Mouse (Mus musculus): Measurements from ENCODE around the gene Ints6l. TPM values are rescaled to one million over a fixed set of nuclear protein-coding genes. Genes with fewer than 3 reads are reported as not detected.
A peak's percentile ranks its signal among the peaks of the same experiment; 100 is the strongest.
"Not testable (repeated sequence)": the region's sequence is repeated elsewhere in the genome, so short reads cannot be mapped to it uniquely, and the experiment has no call there.

Ints6l gene
- polyA plus RNA-seq, 1 experiment = 74.6 TPM

DNA sequence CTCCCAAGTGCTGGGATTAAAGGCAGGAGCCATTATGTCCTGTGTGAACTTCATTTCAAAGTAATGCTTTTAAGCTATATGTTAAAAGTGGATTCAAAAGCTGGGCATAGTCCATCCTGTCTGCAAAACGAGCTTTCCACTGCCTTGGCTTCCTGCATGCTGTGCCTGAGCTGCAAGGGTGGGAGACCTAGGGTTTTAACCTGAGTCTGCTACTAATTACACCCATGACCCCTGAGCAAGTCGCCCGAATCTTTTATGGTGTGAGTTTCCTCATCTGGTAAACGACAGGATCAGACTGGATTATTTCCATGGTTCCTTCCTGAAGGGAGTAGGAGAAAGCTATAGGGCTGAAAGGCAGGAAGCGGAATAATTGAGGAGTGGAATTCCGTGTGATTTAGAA is 13.8 kb downstream of the Ints6l start:
- Histone ChIP-seq H3K27me3 (ENCODE audit: control insufficient read depth, insufficient read depth, low read length) (no peaks in the 10 kb centered on the region), H3K27ac (ENCODE audit: insufficient read depth, low read length) (no peak overlapping the region), H3K4me3 (replicated peaks; ENCODE audit: insufficient read depth, low read depth, low read length) (no peak overlapping the region), H3K4me1 (ENCODE audit: control insufficient read depth, insufficient read depth, low read length) (no peaks in the 10 kb centered on the region)
- no peak for TF ChIP-seq CTCF (IDR thresholded peaks at IDR 0.05; ENCODE audit: borderline replicate concordance, insufficient read depth, low read depth, low read length)
- no peak for TF ChIP-seq POLR2A (IDR thresholded peaks at IDR 0.05; ENCODE audit: borderline replicate concordance, insufficient read depth, low read length)
- WGBS = 74% methylated on average over 6 of the region's 6 CpGs
- DNase-seq = no peak

DNA sequence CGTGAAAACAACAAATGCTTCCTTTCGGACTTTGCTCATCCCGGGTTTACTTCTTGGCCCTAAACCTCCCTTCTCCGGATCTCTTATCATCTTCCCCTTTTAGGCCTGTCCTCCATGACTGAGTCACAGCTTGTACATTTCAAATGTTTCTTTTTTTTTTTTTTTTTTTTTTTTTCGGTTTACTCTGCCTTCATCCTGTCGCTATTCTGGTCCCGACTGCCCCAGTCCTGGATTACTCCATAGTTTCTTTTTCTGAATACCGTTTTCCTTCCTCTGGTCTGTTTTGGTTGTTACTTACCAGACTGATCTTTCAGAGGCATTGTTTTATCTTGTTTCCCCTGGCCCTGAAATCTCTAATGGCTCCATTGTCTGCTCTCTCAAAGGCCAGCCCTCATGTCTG is 19.4 kb downstream of the Ints6l start:
- TF ChIP-seq POLR2A (IDR thresholded peaks at IDR 0.05; ENCODE audit: borderline replicate concordance, insufficient read depth, low read length) (no peak), CTCF (IDR thresholded peaks at IDR 0.05; ENCODE audit: borderline replicate concordance, insufficient read depth, low read depth, low read length) (no peak)
- DNase-seq = no peak
- H3K4me3 ChIP-seq (replicated peaks; ENCODE audit: insufficient read depth, low read depth, low read length) = no peak overlapping the region
- no peak overlapping the region for H3K27ac ChIP-seq (ENCODE audit: insufficient read depth, low read length)
- no peaks in the 10 kb centered on the region for H3K27me3 ChIP-seq (ENCODE audit: control insufficient read depth, insufficient read depth, low read length)
- WGBS = 70% methylated on average over 8 of the region's 8 CpGs
- H3K4me1 ChIP-seq (ENCODE audit: control insufficient read depth, insufficient read depth, low read length) = no peaks in the 10 kb centered on the region

DNA sequence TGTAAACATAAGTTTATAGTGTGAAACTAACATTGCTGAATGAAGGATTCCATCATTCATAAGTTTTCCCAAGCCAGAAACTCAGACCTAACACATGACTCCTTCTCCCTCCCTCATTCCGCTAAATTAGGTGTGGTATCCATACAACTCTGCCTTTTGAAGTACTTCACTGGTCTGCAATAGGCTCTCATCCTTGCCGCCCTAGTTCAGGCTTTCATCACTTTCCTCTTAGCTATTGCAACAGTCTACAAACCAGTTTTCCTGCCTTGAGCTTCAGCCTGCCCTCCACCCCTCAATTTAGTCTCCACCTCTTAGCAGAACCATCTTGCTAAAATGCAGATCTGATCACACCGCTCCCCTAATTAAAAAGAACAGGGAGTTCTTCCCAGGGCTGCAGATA is 22.9 kb downstream of the Ints6l start:
- Histone ChIP-seq H3K27ac (ENCODE audit: insufficient read depth, low read length) (no peak overlapping the region), H3K4me3 (replicated peaks; ENCODE audit: insufficient read depth, low read depth, low read length) (no peak overlapping the region), H3K27me3 (ENCODE audit: control insufficient read depth, insufficient read depth, low read length) (no peaks in the 10 kb centered on the region), H3K4me1 (ENCODE audit: control insufficient read depth, insufficient read depth, low read length) (no peaks in the 10 kb centered on the region)
- DNase-seq = no peak
- 93% methylated on average over 3 of the region's 3 CpGs for WGBS
- no peak for TF ChIP-seq CTCF (IDR thresholded peaks at IDR 0.05; ENCODE audit: borderline replicate concordance, insufficient read depth, low read depth, low read length)
- no peak for TF ChIP-seq POLR2A (IDR thresholded peaks at IDR 0.05; ENCODE audit: borderline replicate concordance, insufficient read depth, low read length)

DNA sequence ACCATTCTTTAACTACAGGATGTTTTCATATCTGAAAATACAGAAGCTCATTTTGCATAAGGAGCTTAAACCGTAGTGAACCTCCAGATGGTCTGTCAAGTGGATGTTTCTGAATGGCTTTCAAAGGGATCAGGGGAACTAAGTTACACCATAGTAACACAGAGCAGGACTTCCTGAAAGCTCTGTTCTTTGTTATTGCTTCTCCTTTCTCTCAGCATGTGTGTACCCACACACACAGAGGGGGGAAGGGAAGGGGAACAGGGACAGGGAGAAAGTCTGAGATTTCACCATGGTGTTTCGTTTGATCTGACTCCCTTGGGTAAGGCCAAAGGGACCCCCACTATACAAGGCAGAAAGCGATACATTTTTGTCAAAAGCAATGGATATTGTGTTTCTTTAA is 27.2 kb downstream of the Ints6l start:
- Histone ChIP-seq H3K4me1 (ENCODE audit: control insufficient read depth, insufficient read depth, low read length) (no peaks in the 10 kb centered on the region), H3K4me3 (replicated peaks; ENCODE audit: insufficient read depth, low read depth, low read length) (no peak overlapping the region), H3K27me3 (ENCODE audit: control insufficient read depth, insufficient read depth, low read length) (no peaks in the 10 kb centered on the region), H3K27ac (ENCODE audit: insufficient read depth, low read length) (no peak overlapping the region)
- DNase-seq = no peak
- TF ChIP-seq CTCF (IDR thresholded peaks at IDR 0.05; ENCODE audit: borderline replicate concordance, insufficient read depth, low read depth, low read length) (no peak), POLR2A (IDR thresholded peaks at IDR 0.05; ENCODE audit: borderline replicate concordance, insufficient read depth, low read length) (no peak)
- WGBS = 86% methylated on average over 3 of the region's 3 CpGs

DNA sequence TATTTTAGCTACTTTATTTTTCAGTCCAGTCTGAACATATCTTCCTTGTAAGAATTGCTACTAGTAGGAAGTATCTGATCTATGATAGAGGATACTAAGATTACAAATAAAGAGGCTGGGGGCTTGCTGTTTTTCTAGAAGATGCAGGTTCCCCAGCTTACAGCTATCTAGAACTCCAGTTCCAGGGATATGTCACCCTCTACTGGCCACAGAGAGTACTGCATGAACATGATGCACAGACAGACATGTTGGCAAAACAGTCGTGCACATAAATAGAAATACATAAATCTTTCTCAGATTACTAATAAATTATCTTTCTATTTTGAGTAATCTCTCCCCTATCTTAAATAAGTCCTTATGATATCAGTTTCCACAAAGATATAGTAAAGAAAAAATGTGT is 35.1 kb downstream of the Ints6l start:
- no peaks in the 10 kb centered on the region for H3K27me3 ChIP-seq (ENCODE audit: control insufficient read depth, insufficient read depth, low read length)
- H3K4me3 ChIP-seq (replicated peaks; ENCODE audit: insufficient read depth, low read depth, low read length) = no peak overlapping the region
- TF ChIP-seq POLR2A (IDR thresholded peaks at IDR 0.05; ENCODE audit: borderline replicate concordance, insufficient read depth, low read length) = no peak
- peak; percentile 49; the same call in 1 of the 2 replicates for TF ChIP-seq CTCF (IDR thresholded peaks at IDR 0.05; ENCODE audit: borderline replicate concordance, insufficient read depth, low read depth, low read length)
- H3K27ac ChIP-seq (ENCODE audit: insufficient read depth, low read length) = no peak overlapping the region
- peak; percentile 48 to 65 for DNase-seq
- WGBS = 6% methylated on average over 1 of the region's 1 CpGs
- H3K4me1 ChIP-seq (ENCODE audit: control insufficient read depth, insufficient read depth, low read length) = no peaks in the 10 kb centered on the region

DNA sequence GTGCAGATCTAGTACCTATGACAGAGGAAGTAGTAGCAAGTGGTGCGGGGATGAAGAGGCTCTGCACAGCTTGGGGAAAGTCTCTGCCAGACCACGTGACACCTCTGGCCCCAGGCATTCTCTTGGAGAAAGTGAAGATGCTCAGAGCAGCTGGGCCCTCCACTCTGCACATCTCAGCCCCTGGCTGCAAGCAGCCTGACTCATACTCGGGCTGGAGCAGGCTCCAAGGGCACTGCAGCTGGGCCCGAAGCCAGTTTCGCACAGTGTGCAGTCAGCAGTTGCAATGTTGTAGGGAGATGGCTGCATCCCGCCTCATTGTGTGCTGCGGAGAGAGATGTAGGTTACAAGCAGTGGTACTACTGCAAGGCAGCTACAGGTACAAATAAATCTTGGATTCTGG is 42.6 kb downstream of the Ints6l start:
- TF ChIP-seq CTCF (IDR thresholded peaks at IDR 0.05; ENCODE audit: borderline replicate concordance, insufficient read depth, low read depth, low read length) (no peak), POLR2A (IDR thresholded peaks at IDR 0.05; ENCODE audit: borderline replicate concordance, insufficient read depth, low read length) (no peak)
- no peak overlapping the region for H3K27ac ChIP-seq (ENCODE audit: insufficient read depth, low read length)
- peak; percentile 9 to 13 for DNase-seq
- no peak overlapping the region for H3K4me3 ChIP-seq (replicated peaks; ENCODE audit: insufficient read depth, low read depth, low read length)
- no peaks in the 10 kb centered on the region for H3K4me1 ChIP-seq (ENCODE audit: control insufficient read depth, insufficient read depth, low read length)
- H3K27me3 ChIP-seq (ENCODE audit: control insufficient read depth, insufficient read depth, low read length) = no peaks in the 10 kb centered on the region
- 35% methylated on average over 7 of the region's 7 CpGs for WGBS

DNA sequence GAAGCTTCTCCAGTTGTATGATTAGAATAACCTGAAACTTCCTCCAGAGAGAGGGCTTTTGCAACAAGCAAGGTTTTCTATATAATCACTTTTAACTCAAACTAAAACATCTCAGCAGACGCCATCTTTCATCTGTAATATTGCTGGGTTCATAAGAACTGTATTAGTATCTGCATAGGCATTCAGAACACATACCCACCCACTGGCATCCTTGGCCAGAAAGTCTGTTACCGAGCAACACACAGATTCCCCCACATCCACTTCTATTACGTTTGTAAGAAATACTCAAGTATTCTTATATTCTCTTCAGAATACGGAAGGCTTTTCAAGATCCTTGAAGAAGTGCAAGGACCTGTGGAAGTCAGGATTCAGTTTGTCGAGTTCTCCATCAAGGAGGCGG is 69.8 kb downstream of the Ints6l start, which contains the start of gene Gm10477:
TSS of gene Gm10477 (plus strand) at position 301 of the 400 bp plus-strand sequence.
- H3K27ac ChIP-seq (ENCODE audit: insufficient read depth, low read length); H3K27me3 ChIP-seq (ENCODE audit: control insufficient read depth, insufficient read depth, low read length); DNase-seq; H3K4me1 ChIP-seq (ENCODE audit: control insufficient read depth, insufficient read depth, low read length); H3K4me3 ChIP-seq (replicated peaks; ENCODE audit: insufficient read depth, low read depth, low read length): not testable (repeated sequence)
- 77% methylated on average over 6 of the region's 6 CpGs for WGBS

DNA sequence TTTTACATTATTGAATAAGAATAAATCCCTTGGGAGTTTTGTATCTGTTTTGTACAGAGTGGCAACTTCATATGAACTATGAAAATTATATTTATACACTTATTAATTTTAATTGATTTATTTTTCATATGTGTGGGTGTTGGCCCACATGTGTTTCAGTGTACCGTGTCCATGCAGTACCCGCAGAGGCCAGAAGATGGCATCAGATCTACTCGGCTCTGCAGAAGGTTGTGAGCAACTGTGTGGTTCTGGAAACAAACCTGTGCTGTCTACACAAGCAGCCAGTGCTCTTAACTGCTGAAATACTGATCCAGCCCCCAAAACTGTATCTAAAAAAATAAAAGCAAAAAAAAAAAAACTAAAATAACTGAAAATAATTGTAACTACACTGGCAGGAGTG is 76.6 kb downstream of the Ints6l start:
- Histone ChIP-seq H3K4me3 (replicated peaks; ENCODE audit: insufficient read depth, low read depth, low read length) (no peak overlapping the region), H3K27ac (ENCODE audit: insufficient read depth, low read length) (no peak overlapping the region), H3K27me3 (ENCODE audit: control insufficient read depth, insufficient read depth, low read length) (no peaks in the 10 kb centered on the region), H3K4me1 (ENCODE audit: control insufficient read depth, insufficient read depth, low read length) (no peaks in the 10 kb centered on the region)
- peak; percentile 67 for TF ChIP-seq CTCF (IDR thresholded peaks at IDR 0.05; ENCODE audit: borderline replicate concordance, insufficient read depth, low read depth, low read length)
- TF ChIP-seq POLR2A (IDR thresholded peaks at IDR 0.05; ENCODE audit: borderline replicate concordance, insufficient read depth, low read length) = no peak
- 0% methylated on average over 3 of the region's 3 CpGs for WGBS
- DNase-seq = peak; percentile 41 to 64
